Mouse (Mus musculus): ENCODE results near the gene Samd5. TPM values are rescaled to one million over a fixed set of nuclear protein-coding genes. Genes with fewer than 3 reads are reported as not detected.

Samd5 gene
- polyA plus RNA-seq, 1 experiment from 2014 or later: 2.3 TPM

- Histone ChIP-seq H3K4me3 (ENCODE audit: low read length) (no peak overlapping the region), H3K36me3 (ENCODE audit: control insufficient read depth, insufficient read depth) (no peaks in the 10 kb centered on the region), H3K27me3 (ENCODE audit: control insufficient read depth, insufficient read depth, low read length) (no peaks in the 10 kb centered on the region), H3K27ac (ENCODE audit: low read length) (no peak overlapping the region; the same call in 1 of the 2 replicates), H3K4me2 (ENCODE audit: low read depth, low read length) (no peak overlapping the region), H3K9me3 (replicated peaks; ENCODE audit: control insufficient read depth, low read length) (no peaks in the 10 kb centered on the region), H3K9ac (ENCODE audit: low read length) (no peak overlapping the region), H3K4me1 (ENCODE audit: control insufficient read depth, insufficient read depth, low read length) (peaks cover 5% of the 10 kb centered on the region; the same call in 1 of the 2 replicates)
- WGBS: 76% methylated on average over 5 of the region's 5 CpGs
- no peak for ATAC-seq (replicated peaks; ENCODE audit: extremely low read depth, insufficient read depth, low FRiP score)
These were observed 71.7 kb downstream of the Samd5 start for GRCm38 (mm10) chr10:9603290-9603689.

DNA sequence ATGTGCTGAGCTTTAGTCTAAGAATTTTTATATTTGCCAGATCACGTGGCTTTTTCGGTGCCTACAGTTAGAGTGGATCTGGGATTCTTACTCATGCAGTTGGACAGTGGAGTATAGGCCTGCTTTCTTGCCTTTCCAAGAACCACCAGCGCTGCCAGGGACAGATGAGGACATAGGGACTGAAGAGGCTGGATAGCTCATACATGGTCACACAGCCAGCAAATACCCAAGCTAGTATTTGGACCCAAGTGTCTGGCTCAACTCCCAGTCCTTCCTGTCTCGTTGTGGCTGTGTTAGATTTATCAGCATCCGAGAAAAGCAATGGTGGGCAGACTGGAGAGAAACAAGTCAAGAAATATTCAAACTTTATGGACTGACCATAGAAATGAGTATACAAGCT, 72.2 kb downstream of the Samd5 start:
- Histone ChIP-seq H3K36me3 (ENCODE audit: control insufficient read depth, insufficient read depth) (no peaks in the 10 kb centered on the region), H3K4me2 (ENCODE audit: low read depth, low read length) (no peak overlapping the region), H3K27ac (ENCODE audit: low read length) (peak overlapping the region; percentile 27; the same call in 1 of the 2 replicates), H3K4me1 (ENCODE audit: control insufficient read depth, insufficient read depth, low read length) (peaks cover 4% of the 10 kb centered on the region; the same call in 1 of the 2 replicates), H3K4me3 (ENCODE audit: low read length) (no peak overlapping the region), H3K9ac (ENCODE audit: low read length) (no peak overlapping the region), H3K9me3 (replicated peaks; ENCODE audit: control insufficient read depth, low read length) (no peaks in the 10 kb centered on the region), H3K27me3 (ENCODE audit: control insufficient read depth, insufficient read depth, low read length) (no peaks in the 10 kb centered on the region)
- 50% methylated on average over 5 of the region's 5 CpGs for WGBS
- ATAC-seq (replicated peaks; ENCODE audit: extremely low read depth, insufficient read depth, low FRiP score): no peak; the same call in 1 of the 2 replicates

DNA sequence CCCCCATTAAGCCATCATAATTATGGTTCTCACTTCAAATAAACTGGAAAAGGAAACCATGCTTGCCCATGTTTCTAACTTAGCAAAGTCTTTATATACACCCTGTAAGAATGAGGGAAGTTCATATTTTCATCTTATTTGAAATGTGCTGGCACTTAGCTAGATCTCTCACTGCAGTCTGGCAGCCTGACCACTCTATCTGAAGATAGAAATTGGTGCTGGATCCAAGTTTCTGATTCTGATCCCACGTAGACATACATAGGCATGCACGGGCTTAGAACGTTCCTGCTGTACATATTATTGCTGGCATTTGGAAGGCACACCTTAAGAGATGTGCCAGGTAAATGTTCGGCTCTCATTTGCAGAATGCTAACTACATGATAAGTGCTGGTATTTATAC, 72.6 kb downstream of the Samd5 start:
- no peak overlapping the region for H3K4me3 ChIP-seq (ENCODE audit: low read length)

GRCm38 (mm10) chr10:9596228-9596627, 78.8 kb downstream of the Samd5 start:
- no peak for ATAC-seq (replicated peaks; ENCODE audit: extremely low read depth, insufficient read depth, low FRiP score)
- Histone ChIP-seq H3K4me3 (ENCODE audit: low read length) (no peak overlapping the region), H3K4me1 (ENCODE audit: control insufficient read depth, insufficient read depth, low read length) (no peaks in the 10 kb centered on the region), H3K4me2 (ENCODE audit: low read depth, low read length) (no peak overlapping the region), H3K36me3 (ENCODE audit: control insufficient read depth, insufficient read depth) (no peaks in the 10 kb centered on the region), H3K9ac (ENCODE audit: low read length) (no peak overlapping the region), H3K27me3 (ENCODE audit: control insufficient read depth, insufficient read depth, low read length) (no peaks in the 10 kb centered on the region), H3K27ac (ENCODE audit: low read length) (no peak overlapping the region), H3K9me3 (replicated peaks; ENCODE audit: control insufficient read depth, low read length) (no peaks in the 10 kb centered on the region)
- 92% methylated on average over 5 of the region's 5 CpGs for WGBS

More for the DNA sequence above, 72.6 kb downstream of the Samd5 start:
- H3K27me3 ChIP-seq (ENCODE audit: control insufficient read depth, insufficient read depth, low read length): no peaks in the 10 kb centered on the region
- 72% methylated on average over 4 of the region's 4 CpGs for WGBS
- H3K4me2 ChIP-seq (ENCODE audit: low read depth, low read length): no peak overlapping the region
- no peaks in the 10 kb centered on the region for H3K9me3 ChIP-seq (replicated peaks; ENCODE audit: control insufficient read depth, low read length)
- H3K36me3 ChIP-seq (ENCODE audit: control insufficient read depth, insufficient read depth): no peaks in the 10 kb centered on the region
- H3K27ac ChIP-seq (ENCODE audit: low read length): no peak overlapping the region
- H3K4me1 ChIP-seq (ENCODE audit: control insufficient read depth, insufficient read depth, low read length): peaks cover 4% of the 10 kb centered on the region; the same call in 1 of the 2 replicates
- H3K9ac ChIP-seq (ENCODE audit: low read length): no peak overlapping the region
- no peak for ATAC-seq (replicated peaks; ENCODE audit: extremely low read depth, insufficient read depth, low FRiP score)

DNA sequence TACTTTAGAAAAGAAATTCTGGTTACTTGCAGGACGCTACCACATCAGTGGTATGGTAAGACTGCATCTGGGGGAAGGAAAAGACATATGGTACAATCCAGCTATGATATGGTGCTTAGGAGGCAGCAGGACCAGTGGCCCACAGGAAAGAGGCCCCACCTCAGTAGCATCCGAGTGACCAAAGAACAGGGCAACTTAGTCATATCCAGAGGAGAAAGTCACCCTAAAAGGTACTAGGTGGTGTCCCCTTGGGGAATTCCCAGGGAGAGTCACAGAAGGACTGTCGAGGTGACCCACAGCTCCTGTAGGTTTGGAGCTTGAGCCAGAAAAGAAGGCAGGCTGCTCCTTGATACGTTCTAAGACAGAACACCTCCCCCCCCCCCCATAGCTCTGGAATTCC, 80.3 kb downstream of the Samd5 start:
- Histone ChIP-seq H3K9ac (ENCODE audit: low read length) (no peak overlapping the region), H3K27me3 (ENCODE audit: control insufficient read depth, insufficient read depth, low read length) (no peaks in the 10 kb centered on the region), H3K4me1 (ENCODE audit: control insufficient read depth, insufficient read depth, low read length) (no peaks in the 10 kb centered on the region), H3K9me3 (replicated peaks; ENCODE audit: control insufficient read depth, low read length) (no peaks in the 10 kb centered on the region), H3K4me3 (ENCODE audit: low read length) (no peak overlapping the region), H3K27ac (ENCODE audit: low read length) (no peak overlapping the region), H3K4me2 (ENCODE audit: low read depth, low read length) (no peak overlapping the region), H3K36me3 (ENCODE audit: control insufficient read depth, insufficient read depth) (no peaks in the 10 kb centered on the region)
- ATAC-seq (replicated peaks; ENCODE audit: extremely low read depth, insufficient read depth, low FRiP score): no peak
- 72% methylated on average over 4 of the region's 4 CpGs for WGBS

DNA sequence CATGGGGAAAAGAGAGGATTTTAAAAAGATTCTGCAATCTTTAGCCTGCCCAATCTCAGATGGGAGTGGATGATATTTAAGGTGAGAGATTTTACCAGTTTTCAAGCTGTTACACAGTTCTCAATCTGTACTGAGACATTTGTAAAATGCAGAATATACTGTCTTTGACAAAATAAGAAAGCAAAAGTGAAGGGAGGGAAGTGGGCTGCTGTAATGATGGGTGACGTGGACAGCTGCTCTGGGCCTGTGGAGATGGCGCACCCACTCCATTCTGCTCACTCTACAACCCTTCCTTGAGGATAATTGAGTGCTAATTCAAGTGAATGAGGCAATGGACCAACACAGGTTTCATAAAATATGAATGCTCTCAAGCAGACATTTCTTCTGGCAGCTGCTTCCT, 84.4 kb downstream of the Samd5 start:
- H3K9ac ChIP-seq (ENCODE audit: low read length): no peak overlapping the region
- H3K4me1 ChIP-seq (ENCODE audit: control insufficient read depth, insufficient read depth, low read length): no peaks in the 10 kb centered on the region
- H3K36me3 ChIP-seq (ENCODE audit: control insufficient read depth, insufficient read depth): no peaks in the 10 kb centered on the region
- H3K4me3 ChIP-seq (ENCODE audit: low read length): no peak overlapping the region
- H3K27ac ChIP-seq (ENCODE audit: low read length): no peak overlapping the region
- no peak overlapping the region for H3K4me2 ChIP-seq (ENCODE audit: low read depth, low read length)
- no peaks in the 10 kb centered on the region for H3K9me3 ChIP-seq (replicated peaks; ENCODE audit: control insufficient read depth, low read length)
- WGBS: 89% methylated on average over 2 of the region's 2 CpGs
- ATAC-seq (replicated peaks; ENCODE audit: extremely low read depth, insufficient read depth, low FRiP score): no peak
- no peaks in the 10 kb centered on the region for H3K27me3 ChIP-seq (ENCODE audit: control insufficient read depth, insufficient read depth, low read length)

GRCm38 (mm10) chr10:9586328-9586727, 88.7 kb downstream of the Samd5 start:
- H3K4me3 ChIP-seq (ENCODE audit: low read length): no peak overlapping the region

DNA sequence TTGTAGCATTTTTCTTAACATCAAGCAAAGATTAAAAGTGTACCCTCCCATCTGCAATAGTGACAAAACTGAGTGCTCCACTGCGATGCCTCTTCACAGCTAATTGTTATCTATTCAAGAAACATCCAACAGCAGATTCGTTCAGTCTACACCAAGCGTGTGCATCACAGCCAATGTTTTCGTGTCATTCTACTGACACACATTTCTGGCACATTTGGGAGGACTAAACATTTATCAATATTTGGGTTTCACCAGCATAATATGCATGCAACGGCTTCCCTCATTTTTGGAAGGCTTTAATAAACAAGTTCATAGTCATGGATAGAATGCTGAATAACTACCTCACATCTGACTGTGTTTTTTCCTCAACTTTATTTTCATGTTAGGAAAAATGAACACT, 95.6 kb downstream of the Samd5 start:
- WGBS: 84% methylated on average over 5 of the region's 5 CpGs
- no peak for ATAC-seq (replicated peaks; ENCODE audit: extremely low read depth, insufficient read depth, low FRiP score)
- no peak overlapping the region for H3K9ac ChIP-seq (ENCODE audit: low read length)
- no peak overlapping the region for H3K4me2 ChIP-seq (ENCODE audit: low read depth, low read length)
- peaks cover 3% of the 10 kb centered on the region for H3K4me1 ChIP-seq (ENCODE audit: control insufficient read depth, insufficient read depth, low read length)
- no peaks in the 10 kb centered on the region for H3K9me3 ChIP-seq (replicated peaks; ENCODE audit: control insufficient read depth, low read length)
- no peaks in the 10 kb centered on the region for H3K27me3 ChIP-seq (ENCODE audit: control insufficient read depth, insufficient read depth, low read length)
- H3K4me3 ChIP-seq (ENCODE audit: low read length): no peak overlapping the region
- H3K27ac ChIP-seq (ENCODE audit: low read length): no peak overlapping the region
- H3K36me3 ChIP-seq (ENCODE audit: control insufficient read depth, insufficient read depth): no peaks in the 10 kb centered on the region

More at GRCm38 (mm10) chr10:9586328-9586727, 88.7 kb downstream of the Samd5 start:
- no peaks in the 10 kb centered on the region for H3K36me3 ChIP-seq (ENCODE audit: control insufficient read depth, insufficient read depth)
- H3K9me3 ChIP-seq (replicated peaks; ENCODE audit: control insufficient read depth, low read length): no peaks in the 10 kb centered on the region
- no peaks in the 10 kb centered on the region for H3K27me3 ChIP-seq (ENCODE audit: control insufficient read depth, insufficient read depth, low read length)
- 74% methylated on average over 5 of the region's 5 CpGs for WGBS
- H3K4me2 ChIP-seq (ENCODE audit: low read depth, low read length): no peak overlapping the region
- no peak overlapping the region for H3K9ac ChIP-seq (ENCODE audit: low read length)
- no peak for ATAC-seq (replicated peaks; ENCODE audit: extremely low read depth, insufficient read depth, low FRiP score)
- H3K27ac ChIP-seq (ENCODE audit: low read length): no peak overlapping the region
- H3K4me1 ChIP-seq (ENCODE audit: control insufficient read depth, insufficient read depth, low read length): no peaks in the 10 kb centered on the region

DNA sequence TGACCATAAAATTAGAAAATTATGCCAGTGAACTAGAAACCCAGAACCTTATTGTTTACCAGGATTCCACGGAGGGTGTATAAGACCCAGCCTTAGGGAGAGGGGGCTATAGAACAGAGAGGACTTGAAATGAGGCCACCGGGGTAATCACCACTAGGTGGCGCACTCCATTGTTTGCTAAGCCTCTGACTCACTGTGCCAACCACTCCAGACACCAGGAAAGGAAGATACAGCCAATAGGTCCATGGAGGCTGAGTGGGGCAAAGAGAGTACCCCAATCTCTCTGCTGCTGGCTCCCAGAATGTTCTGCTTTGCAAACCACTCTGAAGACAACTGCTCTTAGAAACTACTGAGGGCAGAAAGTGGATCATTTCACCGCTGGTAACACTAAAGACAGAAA, 99.4 kb downstream of the Samd5 start:
- Histone ChIP-seq H3K4me1 (ENCODE audit: control insufficient read depth, insufficient read depth, low read length) (peaks cover 3% of the 10 kb centered on the region), H3K4me2 (ENCODE audit: low read depth, low read length) (no peak overlapping the region), H3K4me3 (ENCODE audit: low read length) (no peak overlapping the region), H3K36me3 (ENCODE audit: control insufficient read depth, insufficient read depth) (no peaks in the 10 kb centered on the region), H3K9me3 (replicated peaks; ENCODE audit: control insufficient read depth, low read length) (no peaks in the 10 kb centered on the region), H3K9ac (ENCODE audit: low read length) (no peak overlapping the region), H3K27ac (ENCODE audit: low read length) (no peak overlapping the region), H3K27me3 (ENCODE audit: control insufficient read depth, insufficient read depth, low read length) (no peaks in the 10 kb centered on the region)
- no peak for ATAC-seq (replicated peaks; ENCODE audit: extremely low read depth, insufficient read depth, low FRiP score)
- 30% methylated on average over 4 of the region's 4 CpGs for WGBS

All from heart, embryonic 16.5 days (tissue).